Mouse (Mus musculus): ENCODE data around the gene Tmem9b.
A peak's percentile ranks its signal among the peaks of the same experiment; 100 is the strongest.

Tmem9b gene

GRCm38 (mm10) chr7:109752008-109752925 lies at the start of gene Tmem9b:
TSS of gene Tmem9b (minus strand) at chr7:109752875.
- DNase-seq: peak; percentile 83 to 92

GRCm38 (mm10) chr7:109800626-109801025 lies 48.0 kb upstream of the Tmem9b start:
- no peak for DNase-seq

- DNase-seq: peak in 1 of 2 experiments; percentile 19
Observed at GRCm38 (mm10) chr7:109799168-109799567, 46.5 kb upstream of the Tmem9b start.

DNA sequence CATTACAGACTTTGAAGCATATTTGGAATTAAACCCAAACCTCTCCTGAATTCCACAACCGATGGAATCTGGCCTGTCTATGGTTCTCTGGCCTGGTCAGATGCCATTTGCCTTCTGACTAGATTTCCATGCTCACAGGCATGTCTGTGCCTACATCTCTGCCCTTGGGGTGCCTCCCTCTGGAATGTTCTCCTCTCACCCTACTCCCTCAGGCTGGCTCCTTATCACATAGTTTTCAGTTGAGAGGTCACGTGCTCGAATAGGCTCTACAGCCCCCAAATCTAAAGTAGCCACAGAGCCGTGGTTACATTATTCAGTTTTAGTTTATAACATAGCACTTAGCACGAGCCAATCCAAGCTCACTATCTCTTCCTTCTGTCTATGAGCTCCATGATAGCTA lies 42.9 kb upstream of the Tmem9b start:
- no peak for DNase-seq

GRCm38 (mm10) chr7:109794556-109794955 lies 41.9 kb upstream of the Tmem9b start:
- DNase-seq: no peak

DNA sequence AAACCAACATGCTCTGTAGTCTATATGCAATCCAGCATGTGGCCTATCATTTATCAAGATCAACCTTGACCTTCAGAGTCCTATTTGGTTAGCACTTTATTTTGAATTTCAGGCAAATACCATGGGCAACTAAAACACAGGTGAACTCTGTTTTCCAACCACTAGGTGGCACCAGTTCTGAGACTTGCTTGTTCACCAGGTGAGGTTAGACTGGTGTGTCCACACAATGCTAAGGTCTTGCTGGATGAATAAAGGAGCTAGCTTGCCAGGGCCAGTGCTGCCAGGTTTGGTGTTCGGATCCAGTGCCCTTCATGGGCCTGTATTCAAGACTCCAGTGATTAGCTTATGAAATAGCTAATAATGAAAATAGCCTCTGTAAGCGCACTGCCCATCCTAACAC lies 40.1 kb upstream of the Tmem9b start:
- peak; percentile 64 to 80 for DNase-seq

DNA sequence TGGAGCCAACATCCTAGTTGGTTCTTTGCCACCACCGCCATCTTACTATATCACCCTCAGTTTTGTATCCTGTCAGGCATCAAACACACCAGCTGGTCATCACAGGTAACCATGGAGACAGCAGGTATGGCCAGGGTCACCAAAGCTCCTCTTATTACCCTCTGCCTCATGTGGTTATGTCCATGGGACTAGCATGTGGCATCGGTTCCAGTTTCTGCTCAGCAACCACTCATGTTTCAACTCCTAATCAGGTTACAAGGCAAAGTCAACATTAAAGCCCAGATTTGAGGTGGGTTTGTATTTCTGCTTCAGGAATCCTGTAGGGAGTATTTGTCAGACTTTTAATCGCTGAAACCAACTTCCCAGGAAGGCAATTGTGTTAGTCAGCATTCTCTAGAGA lies 38.1 kb upstream of the Tmem9b start:
- no peak for DNase-seq

GRCm38 (mm10) chr7:109787860-109788259 lies 35.2 kb upstream of the Tmem9b start:
- no peak for DNase-seq

GRCm38 (mm10) chr7:109783281-109783680 lies 30.6 kb upstream of the Tmem9b start:
- DNase-seq: no peak

GRCm38 (mm10) chr7:109781470-109782203 lies 29.0 kb upstream of the Tmem9b start, which contains the start of gene Nrip3:
TSS of gene Nrip3 (minus strand) at chr7:109782025.
- DNase-seq: peak; percentile 79 to 80

DNA sequence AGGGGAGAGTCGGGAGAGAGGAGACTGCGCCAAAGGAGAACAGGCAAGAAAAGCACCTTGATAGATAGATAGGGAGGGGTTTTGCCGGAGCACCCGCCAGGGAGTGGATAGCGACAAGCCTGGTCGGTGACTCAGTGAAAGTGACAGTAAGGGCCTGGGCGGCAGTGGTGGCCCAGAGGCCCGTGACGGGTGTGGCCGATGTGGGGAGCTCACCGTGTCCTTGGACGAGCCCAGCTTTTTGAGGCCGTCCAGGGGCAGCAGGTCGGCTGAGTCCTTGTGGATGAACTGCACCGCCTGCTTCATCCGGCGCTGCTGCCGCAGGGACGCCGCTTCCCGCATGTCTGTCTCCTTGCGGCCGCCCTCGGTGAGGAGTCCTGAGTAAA lies 28.4 kb upstream of the Tmem9b start:
- no peak for DNase-seq

DNA sequence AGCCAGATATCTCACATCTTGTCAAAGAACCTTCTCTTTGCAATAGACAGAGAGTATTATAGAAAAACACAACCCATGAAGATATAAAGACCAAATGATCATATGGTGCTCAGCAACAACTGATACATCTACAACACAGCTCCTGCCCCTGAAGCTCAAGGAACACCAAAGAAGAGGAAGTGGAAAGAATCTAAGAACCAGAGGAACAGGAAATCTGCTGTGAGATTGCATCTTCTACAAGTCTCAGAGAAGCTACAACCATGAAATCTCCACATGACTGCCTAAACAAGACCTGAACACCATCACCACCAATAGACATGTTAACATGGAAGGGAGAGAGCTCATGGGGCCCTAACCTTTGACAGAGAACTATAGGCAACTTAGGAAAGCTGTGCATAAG lies 19.6 kb upstream of the Tmem9b start:
- DNase-seq: no peak

GRCm38 (mm10) chr7:109768699-109769383 lies 16.2 kb upstream of the Tmem9b start:
- no peak for DNase-seq

- DNase-seq: no peak
Observed at GRCm38 (mm10) chr7:109767575-109768350, 15.1 kb upstream of the Tmem9b start.

DNA sequence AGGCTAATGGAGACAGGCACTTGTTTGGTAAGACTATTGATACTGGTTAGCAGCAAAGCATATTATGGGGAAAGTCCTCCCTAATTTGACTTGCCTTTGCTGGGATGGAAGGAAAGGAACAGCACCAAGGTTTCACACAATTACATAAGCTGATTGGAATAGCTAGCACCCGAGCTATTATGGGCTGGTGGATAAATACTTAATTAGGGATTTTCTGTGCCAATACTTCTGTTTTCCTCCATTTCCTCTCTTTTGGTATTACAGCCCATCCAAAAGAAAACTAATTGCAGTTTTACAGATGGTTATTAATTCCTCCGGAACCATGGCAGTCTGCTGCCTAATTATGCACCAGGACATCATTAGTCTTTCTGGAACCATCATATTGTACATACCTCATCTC lies 11.3 kb upstream of the Tmem9b start:
- no peak for DNase-seq

DNA sequence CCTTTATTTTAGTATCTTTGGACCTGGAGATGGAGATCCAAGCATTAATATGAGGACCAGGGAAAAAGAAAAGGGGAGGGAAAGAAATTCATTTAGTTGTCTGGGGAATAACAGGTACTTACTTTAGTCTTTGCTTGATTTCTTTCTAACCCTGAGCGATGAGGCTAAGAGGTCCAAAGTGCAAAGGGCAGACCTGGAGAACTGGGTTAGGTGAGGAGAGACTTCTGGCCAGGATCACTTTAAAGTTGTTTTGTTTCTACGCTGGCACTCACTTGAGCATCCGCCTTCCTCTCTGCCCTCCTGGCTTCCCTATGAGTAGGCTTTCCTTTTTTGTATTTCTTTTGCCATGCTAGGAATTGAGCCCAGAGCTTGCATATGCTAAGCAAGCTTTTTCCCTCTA lies 3.6 kb upstream of the Tmem9b start:
- peak; percentile 65 to 67 for DNase-seq

GRCm38 (mm10) chr7:109754034-109754433 lies 1.4 kb upstream of the Tmem9b start:
- no peak for DNase-seq

GRCm38 (mm10) chr7:109751427-109752007 lies 1.2 kb downstream of the Tmem9b start:
- peak; percentile 32 to 39 for DNase-seq

- no peak for DNase-seq
Observed at GRCm38 (mm10) chr7:109747747-109748146, 4.9 kb downstream of the Tmem9b start.

GRCm38 (mm10) chr7:109741703-109742102 lies 11.0 kb downstream of the Tmem9b start:
- no peak for DNase-seq

DNA sequence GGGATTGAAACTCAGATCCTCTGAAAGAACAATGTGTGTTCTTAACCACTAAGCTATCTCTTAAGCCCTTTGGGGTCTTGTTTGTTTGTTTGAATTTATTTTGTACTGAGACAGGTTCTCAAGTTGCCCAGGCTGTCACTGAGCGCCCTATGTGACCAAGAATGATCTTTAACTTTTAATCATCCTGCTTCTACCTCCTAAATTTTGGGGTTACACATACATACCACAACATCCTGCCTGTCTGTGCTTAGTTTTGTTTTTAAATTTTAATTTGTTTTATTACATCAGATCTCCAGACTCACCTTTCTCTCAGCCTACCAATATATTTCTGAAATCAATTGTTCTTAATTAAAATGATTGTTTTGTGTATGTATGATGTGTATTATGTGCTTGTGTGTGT lies 11.6 kb downstream of the Tmem9b start:
- no peak for DNase-seq

DNA sequence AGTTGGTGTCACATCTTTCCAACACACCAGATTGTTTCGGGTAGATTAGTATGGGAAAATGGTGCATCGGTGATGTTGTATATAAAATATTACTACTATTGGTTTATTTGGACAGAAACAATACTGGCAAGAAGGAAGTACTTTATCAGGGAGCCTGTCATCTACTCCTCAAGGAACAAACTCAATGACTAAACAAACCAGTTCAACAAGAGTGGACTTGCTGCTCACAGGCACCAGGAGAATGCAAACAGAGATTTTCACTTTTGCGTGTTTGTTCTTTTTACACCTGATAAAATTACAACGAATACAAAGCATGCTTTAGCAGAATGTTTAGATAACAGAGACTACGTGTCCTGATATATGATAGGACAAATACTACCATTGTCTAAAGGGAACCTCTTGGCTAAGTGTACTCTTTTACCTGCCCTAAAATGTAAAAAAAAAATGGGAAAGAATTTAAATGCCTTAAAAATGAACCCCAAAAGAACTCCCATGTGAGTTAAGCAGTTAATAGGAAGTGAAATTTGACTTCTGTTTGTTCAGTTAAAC lies 12.8 kb downstream of the Tmem9b start:
- no peak for DNase-seq
